In genomic region chr5:98184281-98184910, GRCm38 (mm10) we compare ENCODE assay signal across 9 mouse cellular contexts. TPM values are rescaled to one million over a fixed set of nuclear protein-coding genes. Genes with fewer than 3 reads are reported as not detected.
A peak's percentile ranks its signal among the peaks of the same experiment; 100 is the strongest.
DNase-seq lines count a peak whose midpoint lies in the region; ATAC-seq and TF ChIP-seq lines count a peak whose summit lies in the region.
"Had no signal": no experiment of that assay in that cellular context is flagged by ENCODE, and none has a peak within 500 bp of the region (broad histone marks: within the 10 kb centered on the region; RNA-seq: fewer than 3 reads in every experiment).

No protein-coding gene starts in this region.

- H3K27me3 ChIP-seq in lung, postnatal 0 days (replicated peaks; ENCODE audit: insufficient read depth, low read length) = peaks cover 51% of the 10 kb centered on the region
- peaks cover 91% of the 10 kb centered on the region for H3K27me3 ChIP-seq in limb, embryonic 12.5 days
- H3K27me3 ChIP-seq in neural tube, embryonic 14.5 days (ENCODE audit: control insufficient read depth, insufficient read depth, low read length) = peaks cover 8% of the 10 kb centered on the region

- TF ChIP-seq CTCF in lung, postnatal 0 days (IDR thresholded peaks at IDR 0.05) = no peak

- no peak overlapping the region for H3K4me3 ChIP-seq in lung, postnatal 0 days (ENCODE audit: low read depth, low read length)
- no peak overlapping the region for H3K4me3 ChIP-seq in limb, embryonic 12.5 days (replicated peaks)
- peak overlapping the region; percentile 53; the same call in 1 of the 2 replicates for H3K4me3 ChIP-seq in neural tube, embryonic 14.5 days (ENCODE audit: low read depth, low read length)

- no peaks in the 10 kb centered on the region for H3K36me3 ChIP-seq in lung, postnatal 0 days (ENCODE audit: insufficient read depth, low read length)
- no peaks in the 10 kb centered on the region for H3K36me3 ChIP-seq in limb, embryonic 12.5 days
- H3K36me3 ChIP-seq in neural tube, embryonic 14.5 days (ENCODE audit: control insufficient read depth, insufficient read depth, low read length) = no peaks in the 10 kb centered on the region

- no peak overlapping the region for H3K27ac ChIP-seq in lung, postnatal 0 days (ENCODE audit: low read length)
- H3K27ac ChIP-seq in limb, embryonic 12.5 days = no peak overlapping the region
- H3K27ac ChIP-seq in neural tube, embryonic 14.5 days (ENCODE audit: low read depth, low read length) = no peak overlapping the region

- 0 out of 2 replicates have a peak, but pooled peaks cover 6% of the 10 kb centered on the region for H3K4me1 ChIP-seq in lung, postnatal 0 days (ENCODE audit: insufficient read depth, low read depth, low read length)
- peaks cover 27% of the 10 kb centered on the region for H3K4me1 ChIP-seq in limb, embryonic 12.5 days (replicated peaks)
- peaks cover 12% of the 10 kb centered on the region for H3K4me1 ChIP-seq in neural tube, embryonic 14.5 days (ENCODE audit: control insufficient read depth, insufficient read depth, low read length)

- H3K9ac ChIP-seq in lung, postnatal 0 days (replicated peaks; ENCODE audit: low read depth) = no peak overlapping the region
- no peak overlapping the region for H3K9ac ChIP-seq in limb, embryonic 12.5 days (replicated peaks)
- no peak overlapping the region for H3K9ac ChIP-seq in neural tube, embryonic 14.5 days (replicated peaks; ENCODE audit: low read depth, low read length)

- WGBS in lung, postnatal 0 days = 13% methylated on average over 17 of the region's 17 CpGs
- WGBS in limb, embryonic 12.5 days = 3% methylated on average over 17 of the region's 17 CpGs
- WGBS in neural tube, embryonic 14.5 days = 10% methylated on average over 17 of the region's 17 CpGs

- no peak for TF ChIP-seq EP300 in lung, postnatal 0 days (IDR thresholded peaks at IDR 0.05)

- H3K4me2 ChIP-seq in lung, postnatal 0 days (replicated peaks; ENCODE audit: low read depth, low read length) = peak overlapping the region; percentile 98; the same call in 1 of the 2 replicates
- H3K4me2 ChIP-seq in limb, embryonic 12.5 days = peak overlapping the region; percentile 90
- peak overlapping the region; percentile 71 for H3K4me2 ChIP-seq in neural tube, embryonic 14.5 days (ENCODE audit: low read depth, low read length)

- no peak for ATAC-seq in lung, postnatal 0 days
- no peak for ATAC-seq in limb, embryonic 12.5 days (ENCODE audit: insufficient number of reproducible peaks, insufficient read depth, low FRiP score, low TSS enrichment, low read depth)
- ATAC-seq in neural tube, embryonic 14.5 days (ENCODE audit: low read depth) = no peak
- ATAC-seq in erythroblast, adult 5-6 weeks (replicated peaks; ENCODE audit: low FRiP score, poor library complexity, severe bottlenecking) = no peak

- peak; percentile 12 for DNase-seq in embryo, embryonic 10 days (ENCODE audit: low spot score)
- DNase-seq in embryo, embryonic 9.5 days (ENCODE audit: extremely low spot score) = no peak
- no peak for DNase-seq in lung, postnatal 0 days (ENCODE audit: low spot score)
- DNase-seq in lung, postnatal 36 days = no peak
- no peak for DNase-seq in adrenal gland, adult 2 months

- no peaks in the 10 kb centered on the region for H3K9me3 ChIP-seq in lung, postnatal 0 days (ENCODE audit: low read length)
- H3K9me3 ChIP-seq in limb, embryonic 12.5 days = no peaks in the 10 kb centered on the region
- H3K9me3 ChIP-seq in neural tube, embryonic 14.5 days (ENCODE audit: control insufficient read depth, low read length) = no peaks in the 10 kb centered on the region

RNA-seq across cellular contexts. Expression of gene Prdm8, which starts 17.4 kb away (rescaled TPM):
- 0.99 and 2.3 TPM in 2 replicates for polyA plus RNA-seq in lung, postnatal 0 days (2015; fragmentation: Nextera tagmentation; extraction: Ambion mirVana)
- polyA plus RNA-seq in limb, embryonic 12.5 days (2016; fragmentation: Nextera tagmentation; extraction: Ambion mirVana) = 0.18 TPM in 2 replicates
- 5.7 and 7.2 TPM in 2 replicates for polyA plus RNA-seq in neural tube, embryonic 14.5 days (2014; fragmentation: Nextera tagmentation; extraction: Ambion mirVana)
- total RNA-seq in erythroblast, adult 5-6 weeks (2015; ENCODE audit: low replicate concordance) = not detected in 2 replicates
- total RNA-seq in erythroblast, adult 5-6 weeks (2017; ENCODE audit: low replicate concordance) = not detected in 2 replicates
- total RNA-seq in adrenal gland, adult 2 months (2021) = under 1 TPM; 0.09 to 0.24 TPM
- polyA plus RNA-seq in adrenal gland, adult 2 months (2012; rRNA removed) = 0.09 and 0.12 TPM in 2 replicates
- polyA plus RNA-seq: liver, embryonic 11.5 days had no signal
